17 mouse cellular contexts compared by ENCODE assay signal in the genomic region with DNA sequence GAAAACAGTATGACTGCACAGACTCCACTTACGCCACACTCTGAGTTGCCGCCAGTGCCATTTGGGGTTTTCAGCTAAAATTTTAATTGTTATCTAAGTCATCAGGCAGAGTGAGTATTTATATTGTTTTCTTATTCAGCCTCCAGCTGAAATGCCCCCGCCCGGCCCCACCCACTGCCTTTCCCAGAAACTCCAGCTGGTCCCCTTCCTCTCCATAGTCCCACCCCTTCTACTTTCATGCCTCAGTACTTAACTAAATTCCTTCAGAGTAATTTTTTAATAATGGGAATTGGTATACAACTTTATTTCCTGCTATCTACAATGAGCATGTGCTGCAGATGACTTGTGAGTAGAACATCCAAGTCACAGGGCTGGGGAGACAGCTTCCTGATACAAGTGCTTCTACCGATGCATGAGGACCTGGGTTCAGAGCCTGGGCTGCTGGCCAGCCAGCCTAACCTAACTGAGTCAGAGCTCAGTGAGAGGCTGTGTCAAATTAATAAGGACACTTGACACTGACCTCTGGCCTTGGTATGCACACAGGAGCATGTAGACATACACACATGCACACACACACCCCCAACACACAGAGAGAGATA. TPM values are rescaled to one million over a fixed set of nuclear protein-coding genes. Genes with fewer than 3 reads are reported as not detected.
DNase-seq lines count a peak whose midpoint lies in the region; ATAC-seq and TF ChIP-seq lines count a peak whose summit lies in the region.
"Had no signal": no experiment of that assay in that cellular context is flagged by ENCODE, and none has a peak within 500 bp of the region (broad histone marks: within the 10 kb centered on the region; RNA-seq: fewer than 3 reads in every experiment).

No protein-coding gene starts in this region.

- H3K4me1 ChIP-seq in intestine, embryonic 15.5 days (replicated peaks), result peaks cover 5% of the 10 kb centered on the region; the same call in 1 of the 2 replicates
- no peaks in the 10 kb centered on the region; the same call in 1 of the 2 replicates for H3K4me1 ChIP-seq in intestine, postnatal 0 days (replicated peaks; ENCODE audit: control insufficient read depth, insufficient read depth, low read length)
- H3K4me1 ChIP-seq in ES-Bruce4 (ENCODE audit: control insufficient read depth, insufficient read depth, low read length), result peaks cover 18% of the 10 kb centered on the region
- peaks cover 24% of the 10 kb centered on the region for H3K4me1 ChIP-seq in lung, postnatal 0 days (ENCODE audit: insufficient read depth, low read depth, low read length)
- H3K4me1 ChIP-seq in hindbrain, postnatal 0 days (ENCODE audit: insufficient read depth, low read length), result peaks cover 4% of the 10 kb centered on the region; the same call in 1 of the 2 replicates
- H3K4me1 ChIP-seq: megakaryocyte, embryonic 14.5 days had no signal

- no peaks in the 10 kb centered on the region for H3K9me3 ChIP-seq in intestine, embryonic 15.5 days
- H3K9me3 ChIP-seq in intestine, postnatal 0 days (ENCODE audit: control insufficient read depth), result no peaks in the 10 kb centered on the region
- H3K9me3 ChIP-seq in ES-Bruce4 (replicated peaks; ENCODE audit: control insufficient read depth, insufficient read depth, low read length, poor library complexity, severe bottlenecking), result no peaks in the 10 kb centered on the region
- no peaks in the 10 kb centered on the region for H3K9me3 ChIP-seq in lung, postnatal 0 days (ENCODE audit: low read length)
- H3K9me3 ChIP-seq in hindbrain, postnatal 0 days (ENCODE audit: low read length), result no peaks in the 10 kb centered on the region
- H3K9me3 ChIP-seq: heart, embryonic 10.5 days; liver, embryonic 13.5 days; megakaryocyte, embryonic 14.5 days had no signal

- no peak for TF ChIP-seq CTCF in intestine, postnatal 0 days (IDR thresholded peaks at IDR 0.05; ENCODE audit: low read depth)
- TF ChIP-seq CTCF in ES-Bruce4 (IDR thresholded peaks at IDR 0.05; ENCODE audit: low read depth, low read length), result no peak
- TF ChIP-seq CTCF in lung, postnatal 0 days (IDR thresholded peaks at IDR 0.05), result no peak
- TF ChIP-seq CTCF in hindbrain, postnatal 0 days (IDR thresholded peaks at IDR 0.05; ENCODE audit: low read depth), result no peak

- H3K4me3 ChIP-seq in intestine, embryonic 15.5 days (replicated peaks), result no peak overlapping the region
- no peak overlapping the region for H3K4me3 ChIP-seq in intestine, postnatal 0 days (ENCODE audit: low read depth, low read length)
- H3K4me3 ChIP-seq in ES-Bruce4 (ENCODE audit: low read depth, low read length), result no peak overlapping the region
- no peak overlapping the region for H3K4me3 ChIP-seq in lung, postnatal 0 days (ENCODE audit: low read depth, low read length)
- no peak overlapping the region for H3K4me3 ChIP-seq in hindbrain, postnatal 0 days (ENCODE audit: low read length)
- H3K4me3 ChIP-seq: heart, embryonic 10.5 days; liver, embryonic 13.5 days; megakaryocyte, embryonic 14.5 days had no signal

- 73% methylated on average over 5 of the region's 5 CpGs for WGBS in intestine, embryonic 15.5 days
- WGBS in intestine, postnatal 0 days, result 68% methylated on average over 5 of the region's 5 CpGs
- 52% methylated on average over 5 of the region's 5 CpGs for WGBS in lung, postnatal 0 days
- 75% methylated on average over 5 of the region's 5 CpGs for WGBS in hindbrain, postnatal 0 days

- H3K9ac ChIP-seq in intestine, embryonic 15.5 days, result no peak overlapping the region
- H3K9ac ChIP-seq in intestine, postnatal 0 days (ENCODE audit: low read depth, low read length), result no peak overlapping the region
- H3K9ac ChIP-seq in ES-Bruce4 (ENCODE audit: low read depth, poor library complexity, severe bottlenecking), result no peak overlapping the region
- H3K9ac ChIP-seq in lung, postnatal 0 days (replicated peaks; ENCODE audit: low read depth), result no peak overlapping the region
- H3K9ac ChIP-seq in hindbrain, postnatal 0 days (replicated peaks; ENCODE audit: low read length), result no peak overlapping the region
- H3K9ac ChIP-seq: liver, embryonic 13.5 days had no signal

- TF ChIP-seq EP300 in ES-Bruce4 (IDR thresholded peaks at IDR 0.05; ENCODE audit: insufficient read depth, low read depth, low read length), result no peak
- no peak for TF ChIP-seq EP300 in lung, postnatal 0 days (IDR thresholded peaks at IDR 0.05)

- peak; percentile 36; the same call in 1 of the 2 replicates for ATAC-seq in intestine, embryonic 15.5 days
- no peak for ATAC-seq in intestine, postnatal 0 days
- peak; percentile 58 for ATAC-seq in lung, postnatal 0 days
- no peak for ATAC-seq in hindbrain, postnatal 0 days
- ATAC-seq: forebrain, embryonic 14.5 days; inflammation-experienced regulatory T-cells, adult 6 months had no signal

- DNase-seq in 3134 (ENCODE audit: extremely low read depth, insufficient read length, low spot score), result peak; percentile 37
- peak; percentile 60 for DNase-seq in lung, postnatal 0 days (ENCODE audit: low spot score)
- no peak for DNase-seq in left cerebral cortex, adult 9 months (ENCODE audit: low spot score in 2 of 2)
- no peak for DNase-seq in hindbrain, postnatal 0 days (ENCODE audit: low spot score)
- DNase-seq: heart, postnatal 4 days; left cerebral cortex, postnatal 4 days; liver, embryonic 13.5 days; spleen, adult 18-20 months; thymus, postnatal 4 days had no signal

- no peak overlapping the region for H3K27ac ChIP-seq in intestine, embryonic 15.5 days
- H3K27ac ChIP-seq in intestine, postnatal 0 days (ENCODE audit: low read depth, low read length), result no peak overlapping the region
- H3K27ac ChIP-seq in ES-Bruce4 (ENCODE audit: insufficient read depth, low read length), result peak overlapping the region; percentile 65
- H3K27ac ChIP-seq in lung, postnatal 0 days (ENCODE audit: low read length), result 0 out of 2 replicates have a peak overlapping the region, but pooled peaks have one; percentile 20
- no peak overlapping the region for H3K27ac ChIP-seq in hindbrain, postnatal 0 days
- H3K27ac ChIP-seq: heart, embryonic 10.5 days; liver, embryonic 13.5 days had no signal

- no peak overlapping the region for H3K4me2 ChIP-seq in intestine, embryonic 15.5 days (replicated peaks)
- H3K4me2 ChIP-seq in intestine, postnatal 0 days (replicated peaks; ENCODE audit: low read depth), result no peak overlapping the region
- H3K4me2 ChIP-seq in lung, postnatal 0 days (replicated peaks; ENCODE audit: low read depth, low read length), result no peak overlapping the region
- no peak overlapping the region for H3K4me2 ChIP-seq in hindbrain, postnatal 0 days (ENCODE audit: low read depth, low read length)
- H3K4me2 ChIP-seq: liver, embryonic 13.5 days had no signal

- H3K27me3 ChIP-seq in intestine, embryonic 15.5 days (replicated peaks), result no peaks in the 10 kb centered on the region
- no peaks in the 10 kb centered on the region for H3K27me3 ChIP-seq in intestine, postnatal 0 days (replicated peaks; ENCODE audit: control insufficient read depth, insufficient read depth, low read length)
- H3K27me3 ChIP-seq in ES-Bruce4 (ENCODE audit: control insufficient read depth, insufficient read depth, low read length, poor library complexity, severe bottlenecking), result no peaks in the 10 kb centered on the region
- H3K27me3 ChIP-seq in lung, postnatal 0 days (replicated peaks; ENCODE audit: insufficient read depth, low read length), result no peaks in the 10 kb centered on the region
- H3K27me3 ChIP-seq in hindbrain, postnatal 0 days (ENCODE audit: insufficient read depth, low read length), result no peaks in the 10 kb centered on the region
- H3K27me3 ChIP-seq: CH12.LX; liver, embryonic 13.5 days had no signal

- TF ChIP-seq POLR2A in ES-Bruce4 (IDR thresholded peaks at IDR 0.05; ENCODE audit: insufficient read depth, low read length), result no peak

- H3K36me3 ChIP-seq in intestine, embryonic 15.5 days, result 0 out of 2 replicates have a peak, but pooled peaks cover 4% of the 10 kb centered on the region
- peaks cover 27% of the 10 kb centered on the region for H3K36me3 ChIP-seq in intestine, postnatal 0 days (ENCODE audit: control insufficient read depth, insufficient read depth)
- H3K36me3 ChIP-seq in ES-Bruce4 (ENCODE audit: control insufficient read depth, insufficient read depth, low read length, poor library complexity, severe bottlenecking), result peaks cover 4% of the 10 kb centered on the region; the same call in 1 of the 2 replicates
- peaks cover 12% of the 10 kb centered on the region for H3K36me3 ChIP-seq in lung, postnatal 0 days (ENCODE audit: insufficient read depth, low read length)
- H3K36me3 ChIP-seq in hindbrain, postnatal 0 days (ENCODE audit: insufficient read depth, low read length), result peaks cover 22% of the 10 kb centered on the region; the same call in 1 of the 2 replicates

RNA-seq across cellular contexts. Expression of gene Ubl3, which starts 40.4 kb away (rescaled TPM):
- 79.9 and 82.9 TPM in 2 replicates for polyA plus RNA-seq in intestine, embryonic 15.5 days (2015; fragmentation: Nextera tagmentation; extraction: Ambion mirVana)
- 87.7 and 92.6 TPM in 2 replicates for polyA plus RNA-seq in intestine, postnatal 0 days (2015; fragmentation: Nextera tagmentation; extraction: Ambion mirVana)
- 55.8 and 58.2 TPM in 2 replicates for polyA plus RNA-seq in ES-Bruce4 (2011; ENCODE audit: insufficient read depth, insufficient read length, low read depth, missing spikeins)
- 161 and 165 TPM in 2 replicates for polyA plus RNA-seq in lung, postnatal 0 days (2015; fragmentation: Nextera tagmentation; extraction: Ambion mirVana)
- total RNA-seq in hindbrain, postnatal 0 days (2014; rRNA removed), result 155 and 157 TPM in 2 replicates
- polyA plus RNA-seq in hindbrain, postnatal 0 days (2015; fragmentation: Nextera tagmentation; extraction: Ambion mirVana), result 108 and 115 TPM in 2 replicates

Comparison
In these comparisons a context has a peak if more than half of its experiments do, and no peak if none do; other contexts are left out.
1. ATAC-seq: peak in intestine, embryonic 15.5 days (single experiment) and lung, postnatal 0 days (single experiment); none in intestine, postnatal 0 days (single experiment) and hindbrain, postnatal 0 days (single experiment).
2. H3K27ac ChIP-seq: peak in ES-Bruce4 (single experiment) and lung, postnatal 0 days (single experiment); none in intestine, embryonic 15.5 days (single experiment), intestine, postnatal 0 days (single experiment) and hindbrain, postnatal 0 days (single experiment).
3. DNase-seq: peak in 3134 (single experiment) and lung, postnatal 0 days (single experiment); none in left cerebral cortex, adult 9 months (0 of 2) and hindbrain, postnatal 0 days (single experiment).